Mouse (Mus musculus): ENCODE measurements around the gene Tssc4. TPM values are rescaled to one million over a fixed set of nuclear protein-coding genes. Genes with fewer than 3 reads are reported as not detected.

Tssc4 gene
- polyA plus RNA-seq, 1 experiment from 2014 or later, result 134 TPM

DNA sequence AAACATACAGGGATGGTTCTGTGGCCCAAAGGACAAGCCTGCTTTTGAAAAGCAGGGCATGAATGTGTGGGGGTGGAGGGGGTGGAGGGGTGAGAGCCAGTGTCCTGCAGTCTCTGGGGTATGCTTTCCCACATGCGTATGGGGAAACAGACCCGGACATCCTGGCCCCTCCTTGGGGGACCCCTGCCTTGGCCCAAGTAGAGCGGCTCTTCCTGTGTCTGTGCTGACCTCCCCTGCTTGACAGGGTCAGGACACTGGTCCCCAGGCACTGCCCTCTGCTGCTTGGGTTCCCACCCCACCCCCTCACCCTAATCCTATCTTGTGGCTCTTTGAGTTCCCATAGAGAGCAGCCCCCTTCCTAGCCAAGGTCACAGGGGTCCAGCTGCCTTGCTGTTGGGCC lies 40.6 kb downstream of the Tssc4 start:
- DNase-seq (ENCODE audit: low spot score), result no peak
- H3K4me1 ChIP-seq (replicated peaks), result peaks cover 36% of the 10 kb centered on the region
- H3K36me3 ChIP-seq, result no peaks in the 10 kb centered on the region
- 59% methylated on average over 3 of the region's 3 CpGs for WGBS
- H3K27me3 ChIP-seq (ENCODE audit: insufficient read depth, poor library complexity, severe bottlenecking), result peaks cover 67% of the 10 kb centered on the region
- peaks cover 6% of the 10 kb centered on the region for H3K9me3 ChIP-seq
- H3K27ac ChIP-seq, result 0 out of 2 replicates have a peak overlapping the region, but pooled peaks have one; percentile 12
- no peak overlapping the region for H3K4me3 ChIP-seq

DNA sequence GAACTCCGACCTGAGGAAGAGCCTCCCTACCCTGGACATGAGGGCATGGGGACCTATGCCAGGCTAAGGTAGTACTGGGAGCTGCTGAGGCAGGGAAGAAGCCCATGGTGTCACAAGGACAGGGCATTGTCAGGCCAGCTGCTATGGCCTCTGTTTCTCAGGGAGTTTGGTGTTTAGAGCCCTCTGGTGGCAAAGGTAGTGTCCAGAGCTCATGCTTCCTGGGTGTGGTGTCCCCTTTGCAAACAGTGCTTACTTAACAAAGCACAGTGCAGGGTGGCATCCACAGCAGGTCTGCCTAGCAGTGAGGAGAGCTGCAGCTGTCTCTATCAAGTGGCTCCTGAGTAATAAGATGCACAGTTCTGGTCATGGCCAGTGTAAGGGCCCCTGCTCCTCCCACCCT lies 41.8 kb downstream of the Tssc4 start:
- no peaks in the 10 kb centered on the region for H3K36me3 ChIP-seq
- peaks cover 55% of the 10 kb centered on the region for H3K27me3 ChIP-seq (ENCODE audit: insufficient read depth, poor library complexity, severe bottlenecking)
- WGBS, result 67% methylated on average over 1 of the region's 1 CpGs
- H3K27ac ChIP-seq, result no peak overlapping the region
- peaks cover 36% of the 10 kb centered on the region for H3K4me1 ChIP-seq (replicated peaks)
- no peak for DNase-seq (ENCODE audit: low spot score)
- peaks cover 10% of the 10 kb centered on the region for H3K9me3 ChIP-seq
- H3K4me3 ChIP-seq, result no peak overlapping the region

DNA sequence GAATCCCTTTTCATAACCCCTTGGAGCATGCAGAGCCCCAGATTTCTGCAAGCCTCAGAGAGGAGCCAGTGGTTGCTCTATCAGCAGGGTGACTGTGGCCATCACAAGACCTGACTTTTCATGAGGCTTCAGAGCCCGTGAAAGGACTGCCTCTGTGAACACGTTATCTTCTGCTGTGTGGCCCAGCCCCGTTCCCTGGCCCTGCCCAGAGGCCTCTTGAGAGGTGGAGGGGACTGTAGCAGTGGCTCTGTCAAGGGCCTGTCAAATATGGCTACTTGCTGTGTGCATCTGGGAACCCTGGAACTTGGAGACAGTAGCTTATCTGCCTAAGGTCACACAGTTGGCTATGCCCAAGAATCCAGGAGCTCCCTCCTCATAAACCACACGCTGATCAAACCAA lies 42.7 kb downstream of the Tssc4 start:
- Histone ChIP-seq H3K4me1 (replicated peaks) (peaks cover 35% of the 10 kb centered on the region), H3K36me3 (no peaks in the 10 kb centered on the region), H3K27me3 (ENCODE audit: insufficient read depth, poor library complexity, severe bottlenecking) (peaks cover 46% of the 10 kb centered on the region), H3K9me3 (peaks cover 10% of the 10 kb centered on the region), H3K4me3 (no peak overlapping the region), H3K27ac (no peak overlapping the region)
- 60% methylated on average over 4 of the region's 4 CpGs for WGBS
- DNase-seq (ENCODE audit: low spot score), result no peak

DNA sequence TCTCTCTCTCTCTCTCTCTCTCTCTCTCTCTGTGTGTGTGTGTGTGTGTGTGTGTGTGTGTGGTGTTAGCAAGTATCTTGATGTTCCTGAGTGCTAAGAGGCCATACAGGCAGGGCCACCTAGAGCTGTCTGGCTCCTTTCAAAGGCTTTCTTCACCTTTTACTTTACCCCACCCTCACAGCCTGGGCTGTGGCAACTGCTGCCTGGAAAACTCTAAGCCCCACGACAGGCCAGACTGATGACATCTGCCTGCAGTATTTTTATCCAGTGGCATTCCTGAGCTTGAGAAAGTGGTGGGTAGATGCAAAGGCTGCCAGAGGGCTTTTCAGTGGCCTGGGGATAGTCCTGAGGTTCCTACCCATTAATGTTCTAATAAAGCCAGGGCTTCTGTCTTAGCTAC lies 43.3 kb downstream of the Tssc4 start:
- DNase-seq (ENCODE audit: low spot score), result no peak
- H3K9me3 ChIP-seq, result peaks cover 10% of the 10 kb centered on the region
- no peaks in the 10 kb centered on the region for H3K36me3 ChIP-seq
- no peak overlapping the region for H3K27ac ChIP-seq
- 31% methylated on average over 1 of the region's 1 CpGs for WGBS
- peaks cover 28% of the 10 kb centered on the region for H3K4me1 ChIP-seq (replicated peaks)
- no peak overlapping the region for H3K4me3 ChIP-seq
- H3K27me3 ChIP-seq (ENCODE audit: insufficient read depth, poor library complexity, severe bottlenecking), result peaks cover 40% of the 10 kb centered on the region

DNA sequence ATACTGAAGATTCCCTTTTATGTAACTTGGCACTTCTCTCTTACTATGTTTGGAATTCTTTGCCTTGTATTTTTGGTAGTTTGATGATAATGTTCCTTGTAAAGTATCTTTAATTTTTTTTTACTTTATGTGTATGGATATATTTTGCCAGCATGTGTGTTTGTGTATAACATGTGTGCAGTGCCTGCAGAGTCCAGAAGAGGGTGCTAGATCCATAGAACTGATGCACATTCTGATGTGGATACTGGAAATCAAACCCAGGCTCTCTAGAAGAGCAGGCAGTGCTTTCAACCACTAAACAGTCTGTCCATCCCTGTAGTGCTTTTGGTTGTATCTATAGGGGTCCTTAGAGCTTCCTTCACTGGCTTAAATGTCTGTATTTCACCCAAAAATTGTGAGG lies 45.7 kb downstream of the Tssc4 start:
- Histone ChIP-seq H3K27ac (no peak overlapping the region), H3K27me3 (ENCODE audit: insufficient read depth, poor library complexity, severe bottlenecking) (peaks cover 16% of the 10 kb centered on the region), H3K4me1 (replicated peaks) (peaks cover 20% of the 10 kb centered on the region), H3K9me3 (peaks cover 10% of the 10 kb centered on the region), H3K36me3 (no peaks in the 10 kb centered on the region), H3K4me3 (no peak overlapping the region)
- no peak for DNase-seq (ENCODE audit: low spot score)

DNA sequence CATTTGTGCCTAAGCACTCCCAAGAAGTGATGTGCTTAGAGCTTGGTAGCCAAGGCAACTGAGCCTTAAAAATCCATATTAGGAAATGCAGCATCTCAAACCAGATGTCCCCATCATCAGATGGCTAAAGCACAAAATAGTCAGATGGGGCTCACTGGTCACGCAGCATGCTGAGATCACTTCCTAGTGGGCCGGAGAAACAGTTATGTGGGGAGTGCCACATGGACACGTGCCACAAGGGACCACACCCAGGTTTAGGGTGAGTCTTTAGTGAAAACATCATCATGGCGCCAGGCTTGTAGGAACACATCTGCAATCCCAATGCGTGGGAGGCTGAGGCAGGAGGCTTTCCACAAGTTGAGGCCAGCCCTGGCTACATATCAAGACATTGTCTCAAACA lies 47.5 kb downstream of the Tssc4 start:
- H3K4me1 ChIP-seq (replicated peaks), result peaks cover 23% of the 10 kb centered on the region
- 82% methylated on average over 5 of the region's 5 CpGs for WGBS
- DNase-seq (ENCODE audit: low spot score), result no peak
- no peaks in the 10 kb centered on the region for H3K36me3 ChIP-seq
- no peak overlapping the region for H3K27ac ChIP-seq
- no peak overlapping the region for H3K4me3 ChIP-seq
- H3K27me3 ChIP-seq (ENCODE audit: insufficient read depth, poor library complexity, severe bottlenecking), result no peaks in the 10 kb centered on the region; the same call in 1 of the 2 replicates
- H3K9me3 ChIP-seq, result peaks cover 10% of the 10 kb centered on the region

DNA sequence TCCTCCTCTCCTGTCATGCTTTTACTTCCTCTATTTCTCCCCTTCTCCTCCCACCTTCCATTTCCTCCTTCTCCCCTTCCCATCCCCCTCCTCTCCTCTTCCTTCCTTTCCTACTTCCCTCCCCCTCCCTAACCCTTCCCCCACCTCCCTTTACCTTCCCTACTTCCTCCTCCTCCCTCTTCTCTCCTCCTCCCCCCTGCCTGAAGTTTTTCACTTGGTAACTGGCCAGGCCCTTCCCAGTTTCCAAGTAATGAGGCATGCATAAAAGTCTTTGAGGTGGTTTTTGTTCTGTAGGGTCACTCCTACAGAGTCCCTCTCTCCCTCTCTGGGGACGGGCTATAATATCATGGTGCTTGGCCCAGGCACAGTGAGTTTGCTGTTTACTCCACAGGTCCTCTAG lies 50.4 kb downstream of the Tssc4 start:
- Histone ChIP-seq H3K4me1 (replicated peaks) (peaks cover 45% of the 10 kb centered on the region), H3K36me3 (no peaks in the 10 kb centered on the region), H3K27me3 (ENCODE audit: insufficient read depth, poor library complexity, severe bottlenecking) (no peaks in the 10 kb centered on the region), H3K9me3 (peaks cover 7% of the 10 kb centered on the region), H3K4me3 (no peak overlapping the region), H3K27ac (0 out of 2 replicates have a peak overlapping the region, but pooled peaks have one; percentile 31)
- WGBS, result 35% methylated on average over 1 of the region's 1 CpGs
- DNase-seq (ENCODE audit: low spot score), result no peak

DNA sequence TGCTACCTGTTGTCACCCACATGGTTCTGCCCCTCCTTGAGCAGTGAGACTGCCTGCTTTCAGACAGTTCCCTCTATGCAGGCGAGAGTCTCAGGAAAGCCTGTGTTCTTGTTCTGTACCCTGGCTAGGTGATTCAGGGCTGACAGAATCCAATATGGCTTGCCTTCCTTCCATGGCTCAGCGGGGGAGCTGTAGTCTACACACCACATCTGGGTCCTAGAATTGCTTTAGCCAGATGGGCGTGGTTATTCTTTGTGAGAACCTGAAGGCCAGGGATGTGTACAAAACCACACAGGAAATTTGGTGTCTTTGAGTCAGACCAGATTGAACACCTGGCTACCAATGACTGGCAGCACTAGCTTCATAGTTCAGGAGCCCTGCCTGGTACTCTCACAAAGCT lies 50.8 kb downstream of the Tssc4 start:
- Histone ChIP-seq H3K4me1 (replicated peaks) (peaks cover 49% of the 10 kb centered on the region), H3K27ac (peak overlapping the region; percentile 31; the same call in 1 of the 2 replicates), H3K4me3 (no peak overlapping the region), H3K9me3 (peaks cover 3% of the 10 kb centered on the region), H3K36me3 (no peaks in the 10 kb centered on the region), H3K27me3 (ENCODE audit: insufficient read depth, poor library complexity, severe bottlenecking) (peaks cover 1% of the 10 kb centered on the region; the same call in 1 of the 2 replicates)
- WGBS, result 73% methylated on average over 3 of the region's 3 CpGs
- no peak for DNase-seq (ENCODE audit: low spot score)

Other genes with a start within 250 kb of the Tssc4 start
- gene Th, start 138.1 kb upstream of the Tssc4 start, polyA plus RNA-seq (2016; fragmentation: Nextera tagmentation; extraction: Ambion mirVana), result 8.8 and 14.4 TPM in 2 replicates
- 0.46 and 0.78 TPM in 2 replicates for gene Ascl2, start 100.0 kb upstream of the Tssc4 start, polyA plus RNA-seq (2016; fragmentation: Nextera tagmentation; extraction: Ambion mirVana)
- 5.2 and 6.1 TPM in 2 replicates for gene Tspan32, start 64.2 kb upstream of the Tssc4 start, polyA plus RNA-seq (2016; fragmentation: Nextera tagmentation; extraction: Ambion mirVana)
- 238 and 265 TPM in 2 replicates for gene Cd81, start 16.5 kb upstream of the Tssc4 start, polyA plus RNA-seq (2016; fragmentation: Nextera tagmentation; extraction: Ambion mirVana)
- 0.55 and 0.71 TPM in 2 replicates for gene Trpm5, start 25.4 kb downstream of the Tssc4 start, polyA plus RNA-seq (2016; fragmentation: Nextera tagmentation; extraction: Ambion mirVana)
- gene Kcnq1, start 37.1 kb downstream of the Tssc4 start, polyA plus RNA-seq (2016; fragmentation: Nextera tagmentation; extraction: Ambion mirVana), result 0.98 and 2.3 TPM in 2 replicates